Mouse (Mus musculus) E14TG2a.4 (cell line): Measurements from ENCODE around the gene Abtb2.

ENCODE experiments used
- CTCF ChIP-seq: conservative IDR thresholded peaks from 2 replicates; pipeline ENCODE4 v1.5.1; 2014; ENCODE audit warnings: low read length
- NANOG ChIP-seq: IDR thresholded peaks from 2 replicates; pipeline ENCODE4 v1.6.1; 2014; ENCODE audit warnings: borderline replicate concordance, low read length, mixed read lengths
- POU5F1 ChIP-seq: IDR thresholded peaks from 2 replicates; pipeline ENCODE4 v1.6.1; 2014; ENCODE audit warnings: low read length, borderline replicate concordance

- no peak for TF ChIP-seq CTCF
- TF ChIP-seq POU5F1: no peak
- no peak for TF ChIP-seq NANOG
These were observed 158.4 kb downstream of the Abtb2 start for GRCm38 (mm10) chr2:103724521-103724920.
